Mouse (Mus musculus): ENCODE data around the gene Cltb.
"Not testable (repeated sequence)": the region's sequence is repeated elsewhere in the genome, so short reads cannot be mapped to it uniquely, and the experiment has no call there.

Cltb gene

GRCm38 (mm10) chr13:54610972-54611754 is at the start of gene Cltb:
Gene Cltb (minus strand): TSS chr13:54611344.
- in situ Hi-C loops (cut with MboI, MseI): no loop called here

- in situ Hi-C loops (cut with MboI, MseI): no loop called here
Measured at GRCm38 (mm10) chr13:54660877-54661276, 49.7 kb upstream of the Cltb start.

- in situ Hi-C loops (cut with MboI, MseI): loop anchor here (5.0 kb wide), 1 partner anchor 662 kb away; no protein-coding TSS in a partner anchor
Measured at GRCm38 (mm10) chr13:54650461-54650860, 39.3 kb upstream of the Cltb start.

- in situ Hi-C loops (cut with MboI, MseI): no loop called here
Measured at GRCm38 (mm10) chr13:54635011-54635410, 23.9 kb upstream of the Cltb start.

- in situ Hi-C loops (cut with MboI, MseI): no loop called here
Measured at GRCm38 (mm10) chr13:54632731-54633277, 21.7 kb upstream of the Cltb start.

GRCm38 (mm10) chr13:54629128-54629527 is 18.0 kb upstream of the Cltb start:
- in situ Hi-C loops (cut with MboI, MseI): no loop called here

- in situ Hi-C loops (cut with MboI, MseI): no loop called here
Measured at GRCm38 (mm10) chr13:54621960-54622521, 10.9 kb upstream of the Cltb start.

- in situ Hi-C loops (cut with MboI, MseI): no loop called here
Measured at GRCm38 (mm10) chr13:54621155-54621932, 10.2 kb upstream of the Cltb start, which contains the start of gene Faf2. Gene Faf2 (plus strand): TSS chr13:54621784.

GRCm38 (mm10) chr13:54616998-54617397 is 5.9 kb upstream of the Cltb start:
- in situ Hi-C loops (cut with MboI, MseI): no loop called here

- in situ Hi-C loops (cut with MboI, MseI): no loop called here
Measured at GRCm38 (mm10) chr13:54616307-54616706, 5.2 kb upstream of the Cltb start.

- in situ Hi-C loops (cut with MboI, MseI): not testable (repeated sequence)
Measured at GRCm38 (mm10) chr13:54613141-54613540, 2.0 kb upstream of the Cltb start.

- in situ Hi-C loops (cut with MboI, MseI): no loop called here
Measured at GRCm38 (mm10) chr13:54610613-54610971, 552 bp downstream of the Cltb start.

GRCm38 (mm10) chr13:54609301-54609700 is 1.8 kb downstream of the Cltb start:
- in situ Hi-C loops (cut with MboI, MseI): no loop called here

- in situ Hi-C loops (cut with MboI, MseI): no loop called here
Measured at GRCm38 (mm10) chr13:54608666-54609065, 2.5 kb downstream of the Cltb start.

- in situ Hi-C loops (cut with MboI, MseI): no loop called here
Measured at GRCm38 (mm10) chr13:54608002-54608401, 3.1 kb downstream of the Cltb start.

GRCm38 (mm10) chr13:54607204-54607603 is 3.9 kb downstream of the Cltb start:
- in situ Hi-C loops (cut with MboI, MseI): no loop called here

- in situ Hi-C loops (cut with MboI, MseI): no loop called here
Measured at GRCm38 (mm10) chr13:54605426-54605825, 5.7 kb downstream of the Cltb start.

- in situ Hi-C loops (cut with MboI, MseI): no loop called here
Measured at GRCm38 (mm10) chr13:54604221-54604620, 6.9 kb downstream of the Cltb start.

- in situ Hi-C loops (cut with MboI, MseI): no loop called here
Measured at GRCm38 (mm10) chr13:54603501-54603900, 7.6 kb downstream of the Cltb start.

GRCm38 (mm10) chr13:54602639-54603111 is 8.5 kb downstream of the Cltb start:
- in situ Hi-C loops (cut with MboI, MseI): no loop called here

GRCm38 (mm10) chr13:54598622-54599143 is 12.5 kb downstream of the Cltb start:
- in situ Hi-C loops (cut with MboI, MseI): no loop called here

- in situ Hi-C loops (cut with MboI, MseI): no loop called here
Measured at GRCm38 (mm10) chr13:54596870-54597269, 14.3 kb downstream of the Cltb start.

Measured in T-helper 1 cell (primary cell).